Mouse (Mus musculus): ENCODE results near the gene Lsm4.

GRCm38 (mm10) chr8:70726721-70727120 lies 53.7 kb downstream of the Lsm4 start:
- no peak for TF ChIP-seq CTCF (IDR thresholded peaks at IDR 0.05; ENCODE audit: low read depth)
- no peak for TF ChIP-seq EP300 (optimal IDR thresholded peaks at IDR 0.05)
